Mouse (Mus musculus) forebrain, embryonic 11.5 days (tissue): ENCODE results near the gene Ccdc60. TPM values are rescaled to one million over a fixed set of nuclear protein-coding genes. Genes with fewer than 3 reads are reported as not detected.

Experiments used
- ATAC-seq: fragments of 200-750 bp; cut with Nextera tagmentation; replicated peaks from 2 replicates; pipeline ENCODE4 v1.8.0; 2017; ENCODE audit warnings: moderate TSS enrichment; ENCODE audit not compliant: low FRiP score
- DNase-seq: peaks from one replicate; pipeline ENCODE4 v3.0.0-alpha.2; 2017; ENCODE audit warnings: low spot score
- H3K27ac ChIP-seq: fragments of 300-500 bp; sonication (generic); 2 replicates; pipeline ENCODE4 v1.5.1; 2014; ENCODE audit warnings: low read depth, low read length
- H3K27me3 ChIP-seq: fragments of 300-500 bp; sonication (generic); 2 replicates; pipeline ENCODE4 v1.6.1; 2014; ENCODE audit warnings: mild to moderate bottlenecking, low read length, mixed read lengths; ENCODE audit not compliant: control insufficient read depth, insufficient read depth
- H3K36me3 ChIP-seq: fragments of 300-500 bp; sonication (generic); 2 replicates; pipeline ENCODE4 v1.6.1; 2014; ENCODE audit warnings: mild to moderate bottlenecking, low read length, moderate library complexity, mixed read lengths; ENCODE audit not compliant: control insufficient read depth, insufficient read depth
- H3K4me1 ChIP-seq: fragments of 300-500 bp; sonication (generic); replicated peaks from 2 replicates; pipeline ENCODE4 v1.6.1; 2014; ENCODE audit warnings: low read length, mixed read lengths; ENCODE audit not compliant: control insufficient read depth, insufficient read depth
- H3K4me2 ChIP-seq: fragments of 300-500 bp; sonication (generic); 2 replicates; pipeline ENCODE4 v1.6.1; 2014; ENCODE audit warnings: low read depth, mild to moderate bottlenecking, low read length, moderate library complexity, mixed read lengths; ENCODE audit not compliant: severe bottlenecking
- H3K4me3 ChIP-seq: fragments of 300-500 bp; sonication (generic); 2 replicates; pipeline ENCODE4 v1.5.1; 2014; ENCODE audit warnings: low read depth, low read length
- H3K9ac ChIP-seq: fragments of 300-500 bp; sonication (generic); 2 replicates; pipeline ENCODE4 v1.6.1; 2014; ENCODE audit warnings: low read length
- H3K9me3 ChIP-seq: fragments of 300-500 bp; sonication (generic); 2 replicates; pipeline ENCODE4 v1.6.1; 2016; ENCODE audit warnings: low read length, mixed read lengths; ENCODE audit not compliant: control insufficient read depth
- WGBS: fragments of 180-500 bp; shearing (Covaris S2); extraction: QIAGEN DNeasy Blood & Tissue Kit; methylation state at CpG from one replicate; pipeline ENCODE4 v1.1.7; 2014; 5-methylcytosine and 5-hydroxymethylcytosine counted together
- polyA plus RNA-seq: library from polyadenylated mRNA; unstranded; fragments of >200 nt; fragmentation: Nextera tagmentation; extraction: Ambion mirVana; gene quantifications from 2 replicates; pipeline ENCODE4 v1.2.1, GENCODE M21; 2014

Gene Ccdc60
- polyA plus RNA-seq, 1 experiment from 2014 or later: 0.92 TPM

DNA sequence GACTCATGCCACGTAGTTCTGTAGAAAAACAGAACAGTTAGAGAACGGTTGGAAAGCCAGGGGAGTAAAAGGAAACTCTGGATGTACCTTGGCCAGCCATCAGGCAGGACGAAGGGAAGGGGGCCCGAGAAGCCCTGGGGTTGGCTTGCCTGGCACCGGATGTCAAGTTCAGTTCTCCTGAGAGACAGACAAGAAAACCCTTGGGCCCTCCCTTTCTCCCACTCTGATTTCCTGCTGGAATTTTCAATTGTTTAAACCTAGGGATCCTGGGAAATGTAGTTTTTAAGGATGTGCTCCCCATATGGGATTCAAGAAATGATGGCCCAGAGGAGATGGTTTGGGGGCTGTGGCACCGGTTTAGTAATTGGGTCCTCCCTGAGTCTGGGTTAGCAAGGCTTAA is 60.4 kb downstream of the Ccdc60 start:
- Histone ChIP-seq H3K4me2 (no peak overlapping the region), H3K9ac (no peak overlapping the region), H3K27me3 (no peaks in the 10 kb centered on the region), H3K9me3 (no peaks in the 10 kb centered on the region), H3K27ac (no peak overlapping the region), H3K4me3 (no peak overlapping the region), H3K36me3 (no peaks in the 10 kb centered on the region), H3K4me1 (no peaks in the 10 kb centered on the region)
- WGBS: 83% methylated on average over 6 of the region's 6 CpGs
- DNase-seq: no peak
- ATAC-seq: no peak

DNA sequence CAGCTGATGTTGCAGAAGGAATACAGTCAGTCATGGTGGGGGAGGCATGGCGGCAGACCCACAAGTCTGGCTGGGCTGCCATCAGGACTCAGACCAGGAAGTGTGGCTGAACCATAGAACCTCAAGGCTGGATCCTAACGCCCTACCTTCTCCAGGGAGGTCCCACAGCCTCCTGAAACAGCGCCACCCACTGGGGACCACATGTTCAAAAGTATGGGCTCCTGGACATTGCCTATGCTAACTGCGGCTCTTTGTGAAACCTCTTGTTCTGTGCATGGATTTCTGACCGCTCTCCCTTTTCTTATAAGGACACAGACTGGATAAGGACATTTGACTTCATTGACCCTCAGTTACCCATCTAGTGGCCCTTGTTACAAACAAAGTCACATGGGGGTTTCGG is 64.8 kb downstream of the Ccdc60 start:
- Histone ChIP-seq H3K27me3 (no peaks in the 10 kb centered on the region), H3K4me3 (no peak overlapping the region), H3K36me3 (no peaks in the 10 kb centered on the region), H3K4me1 (no peaks in the 10 kb centered on the region), H3K9me3 (no peaks in the 10 kb centered on the region), H3K4me2 (no peak overlapping the region), H3K27ac (no peak overlapping the region), H3K9ac (no peak overlapping the region)
- WGBS: 74% methylated on average over 6 of the region's 6 CpGs
- ATAC-seq: no peak
- no peak for DNase-seq

GRCm38 (mm10) chr5:116221916-116222315 is 66.9 kb downstream of the Ccdc60 start:
- Histone ChIP-seq H3K36me3 (no peaks in the 10 kb centered on the region), H3K4me2 (no peak overlapping the region), H3K4me3 (no peak overlapping the region), H3K27me3 (no peaks in the 10 kb centered on the region), H3K27ac (no peak overlapping the region), H3K9ac (no peak overlapping the region), H3K9me3 (no peaks in the 10 kb centered on the region), H3K4me1 (no peaks in the 10 kb centered on the region)
- WGBS: 92% methylated on average over 3 of the region's 3 CpGs
- ATAC-seq (no peak), DNase-seq (no peak)

GRCm38 (mm10) chr5:116219288-116219687 is 69.5 kb downstream of the Ccdc60 start:
- H3K36me3 ChIP-seq: no peaks in the 10 kb centered on the region
- 80% methylated on average over 7 of the region's 7 CpGs for WGBS
- no peaks in the 10 kb centered on the region for H3K27me3 ChIP-seq
- DNase-seq: no peak
- no peaks in the 10 kb centered on the region for H3K9me3 ChIP-seq
- no peak overlapping the region for H3K9ac ChIP-seq
- ATAC-seq: no peak
- no peak overlapping the region for H3K27ac ChIP-seq
- H3K4me1 ChIP-seq: no peaks in the 10 kb centered on the region
- H3K4me2 ChIP-seq: no peak overlapping the region
- no peak overlapping the region for H3K4me3 ChIP-seq

- no peaks in the 10 kb centered on the region for H3K27me3 ChIP-seq
- 71% methylated on average over 5 of the region's 5 CpGs for WGBS
- no peaks in the 10 kb centered on the region for H3K9me3 ChIP-seq
- H3K4me2 ChIP-seq: no peak overlapping the region
- H3K4me3 ChIP-seq: no peak overlapping the region
- DNase-seq (no peak), ATAC-seq (no peak)
- no peaks in the 10 kb centered on the region for H3K36me3 ChIP-seq
- H3K27ac ChIP-seq: no peak overlapping the region
- H3K9ac ChIP-seq: no peak overlapping the region
- peaks cover 10% of the 10 kb centered on the region; the same call in 1 of the 2 replicates for H3K4me1 ChIP-seq
Measured at GRCm38 (mm10) chr5:116212706-116213105, 76.1 kb downstream of the Ccdc60 start.

GRCm38 (mm10) chr5:116209378-116210091 is 79.2 kb downstream of the Ccdc60 start:
- Histone ChIP-seq H3K9ac (no peak overlapping the region), H3K4me3 (no peak overlapping the region), H3K27ac (peak overlapping the region; percentile 76), H3K36me3 (no peaks in the 10 kb centered on the region), H3K9me3 (no peaks in the 10 kb centered on the region), H3K4me1 (peaks cover 10% of the 10 kb centered on the region; the same call in 1 of the 2 replicates), H3K4me2 (no peak overlapping the region), H3K27me3 (no peaks in the 10 kb centered on the region)
- ATAC-seq (peak; percentile 55), DNase-seq (no peak)
- WGBS: 51% methylated on average over 11 of the region's 11 CpGs

DNA sequence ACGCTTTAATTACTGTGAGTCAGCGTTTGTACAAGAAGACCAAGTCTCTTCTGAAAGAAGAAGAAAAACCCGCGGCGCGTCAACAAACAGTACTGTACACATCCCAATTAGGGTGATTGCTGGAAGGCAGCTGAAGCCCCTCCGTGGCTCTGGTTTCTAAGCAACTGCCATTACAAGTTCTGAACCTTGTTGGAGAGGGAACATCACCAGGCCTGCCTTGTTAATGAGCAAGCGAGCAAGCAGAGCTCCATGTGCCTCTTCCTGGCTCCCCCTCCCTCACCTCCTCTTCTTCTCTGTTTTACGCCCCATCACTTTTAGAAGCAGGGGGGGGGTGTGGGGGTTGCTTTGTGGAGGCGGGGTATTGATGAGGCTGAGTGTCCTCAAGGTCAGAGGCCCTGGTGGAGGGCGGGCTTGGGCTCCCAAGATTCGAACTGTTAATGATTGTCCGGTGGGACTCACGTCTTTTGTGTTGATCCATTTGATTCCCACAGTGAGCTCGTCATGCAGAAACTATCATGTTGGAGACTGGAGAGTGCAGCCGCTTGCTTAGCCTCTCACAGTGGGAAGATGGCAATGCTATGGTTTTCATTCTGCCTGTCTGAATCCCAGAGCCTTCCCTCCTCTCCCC is 79.9 kb downstream of the Ccdc60 start:
- Histone ChIP-seq H3K27ac (peak overlapping the region; percentile 76), H3K4me3 (no peak overlapping the region), H3K4me2 (peak overlapping the region; percentile 26; the same call in 1 of the 2 replicates), H3K27me3 (no peaks in the 10 kb centered on the region), H3K36me3 (no peaks in the 10 kb centered on the region), H3K4me1 (peaks cover 10% of the 10 kb centered on the region; the same call in 1 of the 2 replicates), H3K9me3 (no peaks in the 10 kb centered on the region), H3K9ac (no peak overlapping the region)
- peak; percentile 83 for ATAC-seq
- DNase-seq: peak; percentile 84
- 30% methylated on average over 16 of the region's 16 CpGs for WGBS

- H3K4me3 ChIP-seq: no peak overlapping the region
- no peaks in the 10 kb centered on the region for H3K4me1 ChIP-seq
- no peak for ATAC-seq
- H3K9ac ChIP-seq: no peak overlapping the region
- H3K27ac ChIP-seq: no peak overlapping the region
- no peak for DNase-seq
- no peaks in the 10 kb centered on the region for H3K36me3 ChIP-seq
- WGBS: 69% methylated on average over 5 of the region's 5 CpGs
- no peaks in the 10 kb centered on the region for H3K27me3 ChIP-seq
- H3K9me3 ChIP-seq: no peaks in the 10 kb centered on the region
- H3K4me2 ChIP-seq: no peak overlapping the region
Measured at GRCm38 (mm10) chr5:116202692-116203091, 86.1 kb downstream of the Ccdc60 start.

DNA sequence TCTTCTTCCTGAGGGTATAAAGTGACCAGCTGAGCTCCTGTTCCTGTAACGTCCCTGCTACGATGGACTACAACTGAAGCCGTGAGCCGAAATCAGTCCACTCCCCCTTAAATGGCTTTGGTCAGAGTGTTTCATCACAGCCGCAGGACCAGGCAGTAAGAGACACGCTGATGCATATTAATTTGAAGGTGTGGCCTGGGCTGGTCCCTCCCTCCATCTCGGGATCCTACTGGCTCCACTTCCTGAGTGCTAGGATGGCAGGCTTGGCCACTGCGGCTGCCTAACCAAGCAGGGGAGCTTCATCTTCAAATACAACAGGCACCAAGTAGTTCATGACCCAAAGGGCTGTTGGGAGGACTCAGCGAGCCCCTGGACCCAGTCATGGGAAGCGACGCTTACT is 94.3 kb downstream of the Ccdc60 start:
- no peaks in the 10 kb centered on the region for H3K27me3 ChIP-seq
- DNase-seq: no peak
- no peak overlapping the region for H3K9ac ChIP-seq
- ATAC-seq: no peak
- H3K4me3 ChIP-seq: no peak overlapping the region
- H3K4me1 ChIP-seq: no peaks in the 10 kb centered on the region
- H3K27ac ChIP-seq: no peak overlapping the region
- no peaks in the 10 kb centered on the region for H3K9me3 ChIP-seq
- H3K36me3 ChIP-seq: no peaks in the 10 kb centered on the region
- WGBS: 40% methylated on average over 11 of the region's 11 CpGs
- H3K4me2 ChIP-seq: no peak overlapping the region
